Mouse (Mus musculus) limb, embryonic 12.5 days (tissue): ENCODE measurements around the gene Krt13. TPM values are rescaled to one million over a fixed set of nuclear protein-coding genes. Genes with fewer than 3 reads are reported as not detected.
A peak's percentile ranks its signal among the peaks of the same experiment; 100 is the strongest.

Experiments
- ATAC-seq: fragments of 200-750 bp; cut with Nextera tagmentation; 2 replicates; pipeline ENCODE4 v1.8.0; 2017; ENCODE audit warnings: low read depth, moderate TSS enrichment; ENCODE audit not compliant: insufficient number of reproducible peaks, insufficient read depth, low FRiP score, low TSS enrichment
- H3K27ac ChIP-seq: fragments of 300-500 bp; sonication (generic); 2 replicates; pipeline ENCODE4 v1.5.1; 2016; ENCODE audit warnings: mild to moderate bottlenecking, moderate library complexity
- H3K27me3 ChIP-seq: fragments of 300-500 bp; sonication (generic); 2 replicates; pipeline ENCODE4 v1.6.1; 2016; ENCODE audit warnings: mild to moderate bottlenecking, moderate library complexity
- H3K36me3 ChIP-seq: fragments of 300-500 bp; sonication (generic); 2 replicates; pipeline ENCODE4 v1.6.1; 2016; ENCODE audit warnings: mild to moderate bottlenecking, moderate library complexity
- H3K4me1 ChIP-seq: fragments of 300-500 bp; sonication (generic); replicated peaks from 2 replicates; pipeline ENCODE4 v1.6.1; 2016
- H3K4me2 ChIP-seq: fragments of 300-500 bp; sonication (generic); 2 replicates; pipeline ENCODE4 v1.6.1; 2016; ENCODE audit warnings: mild to moderate bottlenecking, moderate library complexity
- H3K4me3 ChIP-seq: fragments of 300-500 bp; sonication (generic); replicated peaks from 2 replicates; pipeline ENCODE4 v1.5.1; 2016; ENCODE audit warnings: mild to moderate bottlenecking
- H3K9ac ChIP-seq: fragments of 300-500 bp; sonication (generic); replicated peaks from 2 replicates; pipeline ENCODE4 v1.6.1; 2016; ENCODE audit warnings: mild to moderate bottlenecking, moderate library complexity
- H3K9me3 ChIP-seq: fragments of 300-500 bp; sonication (generic); 2 replicates; pipeline ENCODE4 v1.6.1; 2016; ENCODE audit warnings: mild to moderate bottlenecking, moderate library complexity
- WGBS: fragments of 180-500 bp; shearing (Covaris S2); methylation state at CpG from one replicate; pipeline ENCODE4 v1.1.7; 2016; 5-methylcytosine and 5-hydroxymethylcytosine counted together
- polyA plus RNA-seq: library from polyadenylated mRNA; unstranded; fragments of >200 nt; fragmentation: Nextera tagmentation; extraction: Ambion mirVana; gene quantifications from 2 replicates; pipeline ENCODE4 v1.2.1, GENCODE M21; 2016

The Krt13 gene
- polyA plus RNA-seq, 1 experiment from 2014 or later: not detected

DNA sequence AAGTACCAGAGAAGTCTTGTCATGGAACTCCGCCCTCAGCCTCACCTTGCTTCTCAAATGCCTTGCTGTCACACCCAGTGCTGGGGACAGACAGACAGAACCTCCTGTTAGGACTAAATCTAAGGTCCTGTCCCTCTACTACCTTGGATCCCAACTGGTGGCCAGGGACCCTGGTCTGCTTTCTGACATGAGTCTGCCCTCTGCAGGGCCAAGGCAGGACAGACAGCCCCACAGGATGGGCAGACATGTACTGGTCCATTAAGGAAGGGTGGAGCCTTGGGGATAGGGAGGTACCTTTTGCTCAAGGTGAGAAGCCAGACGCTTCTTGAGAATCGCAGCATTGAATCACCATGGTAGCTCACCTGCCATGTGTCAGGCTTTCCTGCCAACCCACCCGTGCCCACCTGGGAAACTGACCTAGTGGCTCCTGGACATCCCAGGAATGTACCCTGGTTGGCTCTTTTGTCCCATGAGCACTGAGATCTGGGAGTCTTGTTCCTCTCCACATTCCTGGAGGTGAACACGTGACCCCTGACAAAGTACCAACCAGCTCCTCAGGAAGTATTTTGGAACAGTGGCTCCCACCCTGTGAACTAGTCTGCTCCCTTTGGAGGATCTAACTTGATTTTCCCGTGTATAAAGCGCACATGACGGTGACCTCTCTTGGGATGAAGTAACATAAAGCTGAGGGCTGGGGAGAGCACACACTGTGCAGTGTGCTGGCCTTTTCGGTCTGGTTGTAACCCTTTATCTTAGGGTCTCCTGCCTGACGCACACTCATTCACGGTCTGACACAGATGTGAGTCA lies 8.2 kb downstream of the Krt13 start:
- H3K4me3 ChIP-seq: no peak overlapping the region
- no peak for ATAC-seq
- whole genome bisulfite sequencing: 85% methylated on average over 11 of the region's 11 CpGs
- H3K9me3 ChIP-seq: no peaks in the 10 kb centered on the region
- no peaks in the 10 kb centered on the region for H3K36me3 ChIP-seq
- peaks cover 8% of the 10 kb centered on the region; the same call in 1 of the 2 replicates for H3K4me1 ChIP-seq
- no peak overlapping the region for H3K27ac ChIP-seq
- H3K9ac ChIP-seq: no peak overlapping the region
- no peak overlapping the region for H3K4me2 ChIP-seq
- no peaks in the 10 kb centered on the region for H3K27me3 ChIP-seq

DNA sequence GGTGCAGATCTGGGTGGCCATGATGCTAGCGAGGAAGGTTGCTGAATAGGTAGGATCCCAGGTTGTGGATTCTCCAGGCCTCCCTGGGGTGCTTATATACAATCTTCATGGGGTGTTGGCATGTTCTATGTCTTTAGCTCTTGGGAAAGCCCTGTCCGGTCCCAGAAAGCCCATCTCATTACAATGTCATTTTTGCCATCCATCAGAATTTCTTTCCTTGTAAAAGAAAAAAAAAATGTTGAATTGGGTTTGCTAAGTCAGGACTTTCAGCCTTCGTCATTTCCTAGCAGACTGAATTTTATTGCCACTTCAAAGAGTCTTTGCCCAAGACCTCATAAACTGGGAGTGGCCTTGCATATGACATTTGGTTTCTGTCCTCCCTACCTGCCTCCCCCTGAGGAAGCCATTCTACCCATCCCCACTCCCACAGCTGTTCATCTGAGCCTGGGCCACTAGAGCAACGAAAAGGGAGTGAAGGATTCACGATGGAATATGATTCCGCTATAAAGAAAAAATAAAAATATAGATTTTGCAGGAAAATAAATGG lies 15.7 kb downstream of the Krt13 start, which contains the start of gene Krt36:
Krt36 (minus strand) TSS at position 51 of the 547 bp plus-strand sequence.
- no peak within 1 kb of the TSS for H3K9ac ChIP-seq
- H3K27me3 ChIP-seq: no peaks in the 10 kb centered on the region
- no peaks in the 10 kb centered on the region for H3K9me3 ChIP-seq
- WGBS: 68% methylated on average over 6 of the region's 6 CpGs
- no peaks in the 10 kb centered on the region for H3K36me3 ChIP-seq
- no peaks in the 10 kb centered on the region for H3K4me1 ChIP-seq
- ATAC-seq: no peak
- no peak within 1 kb of the TSS for H3K4me2 ChIP-seq
- no peak within 1 kb of the TSS for H3K27ac ChIP-seq
- H3K4me3 ChIP-seq: no peak within 1 kb of the TSS

GRCm38 (mm10) chr11:100102693-100103429 lies 18.5 kb downstream of the Krt13 start:
- H3K4me1 ChIP-seq: peaks cover 4% of the 10 kb centered on the region; the same call in 1 of the 2 replicates
- H3K4me3 ChIP-seq: no peak overlapping the region
- H3K4me2 ChIP-seq: no peak overlapping the region
- no peak overlapping the region for H3K27ac ChIP-seq
- 56% methylated on average over 15 of the region's 15 CpGs for WGBS
- no peaks in the 10 kb centered on the region for H3K36me3 ChIP-seq
- ATAC-seq: 0 out of 2 replicates have a peak, but pooled peaks have one; percentile 20
- no peaks in the 10 kb centered on the region for H3K9me3 ChIP-seq
- H3K9ac ChIP-seq: no peak overlapping the region
- 0 out of 2 replicates have a peak, but pooled peaks cover 2% of the 10 kb centered on the region for H3K27me3 ChIP-seq

- H3K4me1 ChIP-seq: peaks cover 16% of the 10 kb centered on the region
- H3K27me3 ChIP-seq: 0 out of 2 replicates have a peak, but pooled peaks cover 5% of the 10 kb centered on the region
- H3K9ac ChIP-seq: no peak overlapping the region
- no peak overlapping the region for H3K4me2 ChIP-seq
- no peak for ATAC-seq
- H3K36me3 ChIP-seq: no peaks in the 10 kb centered on the region
- no peak overlapping the region for H3K27ac ChIP-seq
- WGBS: 76% methylated on average over 4 of the region's 4 CpGs
- H3K4me3 ChIP-seq: no peak overlapping the region
- H3K9me3 ChIP-seq: no peaks in the 10 kb centered on the region
Measured at GRCm38 (mm10) chr11:100100391-100100790, 21.0 kb downstream of the Krt13 start.

DNA sequence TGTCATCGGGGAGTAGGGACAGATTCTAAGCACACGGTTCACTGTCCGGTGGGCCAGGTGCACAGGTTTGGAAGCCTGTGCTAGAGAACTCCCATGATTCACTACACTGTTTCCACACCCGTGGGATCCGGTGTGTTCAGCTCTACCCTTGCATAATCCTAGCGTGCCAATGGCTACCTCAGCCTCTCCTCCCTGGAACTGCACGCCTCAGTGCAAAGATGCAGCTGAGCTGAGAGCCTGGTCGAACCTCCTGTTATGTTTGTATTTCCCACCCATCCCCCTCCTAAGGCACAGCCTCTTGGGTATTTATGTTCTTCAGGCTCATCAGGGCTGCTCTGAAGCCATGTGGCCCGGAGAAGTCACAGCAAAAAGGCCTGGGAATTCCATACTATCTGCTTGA lies 23.5 kb downstream of the Krt13 start:
- Histone ChIP-seq H3K27ac (no peak overlapping the region), H3K9ac (no peak overlapping the region), H3K9me3 (no peaks in the 10 kb centered on the region), H3K4me1 (peaks cover 16% of the 10 kb centered on the region), H3K36me3 (no peaks in the 10 kb centered on the region), H3K27me3 (peaks cover 5% of the 10 kb centered on the region; the same call in 1 of the 2 replicates), H3K4me3 (no peak overlapping the region), H3K4me2 (no peak overlapping the region)
- no peak for ATAC-seq
- WGBS: 77% methylated on average over 9 of the region's 9 CpGs

DNA sequence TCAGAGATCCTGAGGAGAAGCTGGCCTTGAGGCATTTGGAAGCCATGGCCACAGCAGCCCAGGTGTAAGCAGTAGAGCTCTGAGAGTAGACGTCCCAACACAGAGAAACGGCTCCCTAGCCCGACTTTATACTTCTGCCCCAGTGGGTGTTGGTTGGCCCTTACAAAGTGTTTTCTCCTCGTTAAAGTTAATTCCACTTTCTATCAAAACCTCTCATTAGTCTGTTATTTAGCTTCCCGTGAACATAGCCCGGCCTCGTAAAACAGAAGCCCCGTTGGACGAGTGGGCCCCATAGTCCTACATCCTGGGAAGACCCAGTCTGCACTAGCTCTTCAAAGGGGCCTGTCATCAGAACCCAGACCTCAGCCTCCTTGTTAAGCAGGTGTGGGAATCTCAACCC lies 25.2 kb downstream of the Krt13 start, which contains the start of gene Krt35:
Krt35 (minus strand) TSS at position 101 of the 400 bp plus-strand sequence.
- H3K4me3 ChIP-seq: no peak within 1 kb of the TSS
- H3K9me3 ChIP-seq: no peaks in the 10 kb centered on the region
- WGBS: 23% methylated on average over 9 of the region's 9 CpGs
- ATAC-seq: no peak
- H3K27ac ChIP-seq: no peak within 1 kb of the TSS
- H3K4me2 ChIP-seq: 0 out of 2 replicates have a peak within 1 kb of the TSS, but pooled peaks have one; percentile 6
- peaks cover 16% of the 10 kb centered on the region for H3K4me1 ChIP-seq
- H3K9ac ChIP-seq: no peak within 1 kb of the TSS
- no peaks in the 10 kb centered on the region for H3K36me3 ChIP-seq
- peaks cover 5% of the 10 kb centered on the region; the same call in 1 of the 2 replicates for H3K27me3 ChIP-seq

DNA sequence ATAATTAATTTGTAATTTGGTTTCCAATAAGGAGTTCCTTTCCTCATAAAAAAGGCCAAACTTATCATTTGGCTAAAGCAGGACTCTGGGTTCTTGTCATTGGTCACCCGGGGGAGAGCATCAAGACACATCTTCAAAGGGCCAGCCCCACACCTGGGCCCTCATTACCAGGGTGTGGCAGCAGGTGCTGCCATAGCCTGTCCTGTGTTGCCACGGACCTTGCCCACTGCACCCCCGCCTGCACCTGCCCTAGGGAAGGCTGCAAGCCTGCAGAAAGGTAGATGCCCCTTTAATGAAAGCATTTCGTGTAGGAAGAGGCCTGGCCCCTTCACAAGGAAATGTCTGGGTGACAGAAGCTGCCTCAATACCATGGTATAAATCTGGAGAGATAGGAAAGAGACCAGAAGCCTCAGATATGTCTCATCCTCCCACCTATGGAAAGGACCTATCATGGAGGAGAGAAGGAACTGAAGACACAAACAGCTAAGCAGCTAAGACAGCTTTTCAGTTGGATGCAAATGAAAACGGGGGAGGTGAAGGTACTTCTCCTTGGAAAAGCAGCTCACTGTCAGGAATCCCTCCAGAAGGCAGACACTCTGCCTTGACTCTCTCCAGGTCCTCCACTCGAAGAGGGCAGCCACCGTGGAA lies 32.9 kb downstream of the Krt13 start:
- no peaks in the 10 kb centered on the region for H3K27me3 ChIP-seq
- 63% methylated on average over 7 of the region's 7 CpGs for WGBS
- no peaks in the 10 kb centered on the region for H3K36me3 ChIP-seq
- no peak overlapping the region for H3K27ac ChIP-seq
- no peak overlapping the region for H3K4me3 ChIP-seq
- H3K4me1 ChIP-seq: peaks cover 5% of the 10 kb centered on the region; the same call in 1 of the 2 replicates
- H3K9ac ChIP-seq: no peak overlapping the region
- H3K4me2 ChIP-seq: no peak overlapping the region
- ATAC-seq: no peak
- H3K9me3 ChIP-seq: 0 out of 2 replicates have a peak, but pooled peaks cover 3% of the 10 kb centered on the region

DNA sequence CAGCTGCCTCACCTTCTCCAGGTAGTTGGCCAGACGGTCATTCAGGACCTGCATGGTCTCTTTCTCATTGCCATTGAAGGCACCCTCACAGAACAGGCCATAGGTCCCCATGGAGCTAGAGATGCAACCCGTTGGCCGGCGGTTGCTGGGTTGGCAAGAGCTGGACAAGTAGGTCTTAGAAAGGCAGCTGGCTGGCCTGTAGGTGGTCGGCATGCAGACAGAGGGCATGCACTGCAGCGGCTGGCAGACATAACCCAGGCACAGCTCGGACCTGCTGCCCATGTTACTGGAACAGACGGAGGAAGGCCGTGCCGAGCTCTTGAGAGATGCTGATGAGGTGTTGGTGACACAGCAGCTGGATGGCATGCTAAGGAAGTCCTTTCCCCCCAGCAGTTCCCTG lies 33.5 kb downstream of the Krt13 start, which contains the start of gene Krt32:
Krt32 (minus strand) TSS at position 366 of the 400 bp plus-strand sequence.
- Histone ChIP-seq H3K4me2 (no peak within 1 kb of the TSS), H3K4me1 (peaks cover 5% of the 10 kb centered on the region; the same call in 1 of the 2 replicates), H3K27me3 (no peaks in the 10 kb centered on the region), H3K9ac (no peak within 1 kb of the TSS), H3K4me3 (no peak within 1 kb of the TSS), H3K27ac (no peak within 1 kb of the TSS), H3K9me3 (0 out of 2 replicates have a peak, but pooled peaks cover 3% of the 10 kb centered on the region), H3K36me3 (no peaks in the 10 kb centered on the region)
- 87% methylated on average over 10 of the region's 10 CpGs for WGBS
- ATAC-seq: no peak

GRCm38 (mm10) chr11:100073873-100074272 lies 47.5 kb downstream of the Krt13 start:
- H3K27me3 ChIP-seq: no peaks in the 10 kb centered on the region
- no peak overlapping the region for H3K27ac ChIP-seq
- no peaks in the 10 kb centered on the region for H3K4me1 ChIP-seq
- no peak overlapping the region for H3K4me3 ChIP-seq
- no peaks in the 10 kb centered on the region for H3K36me3 ChIP-seq
- no peak overlapping the region for H3K9ac ChIP-seq
- no peaks in the 10 kb centered on the region for H3K9me3 ChIP-seq
- ATAC-seq: no peak
- WGBS: 69% methylated on average over 1 of the region's 1 CpGs
- H3K4me2 ChIP-seq: no peak overlapping the region
